Mouse (Mus musculus): Measurements from ENCODE around the gene Yars. TPM values are rescaled to one million over a fixed set of nuclear protein-coding genes. Genes with fewer than 3 reads are reported as not detected.
A peak's percentile ranks its signal among the peaks of the same experiment; 100 is the strongest.

Yars gene
- polyA plus RNA-seq, 1 experiment from 2014 or later, result 108 TPM

- H3K27ac ChIP-seq (replicated peaks), result no peak overlapping the region
- H3K27me3 ChIP-seq, result peaks cover 41% of the 10 kb centered on the region
- H3K4me3 ChIP-seq, result no peak overlapping the region
- 0 out of 2 replicates have a peak overlapping the region, but pooled peaks have one; percentile 15 for H3K9ac ChIP-seq (replicated peaks)
- ATAC-seq (ENCODE audit: low FRiP score, low read depth), result no peak
- peaks cover 32% of the 10 kb centered on the region for H3K4me1 ChIP-seq
- 67% methylated on average over 31 of the region's 31 CpGs for WGBS
- H3K36me3 ChIP-seq, result peaks cover 57% of the 10 kb centered on the region
- no peak overlapping the region for H3K4me2 ChIP-seq (replicated peaks)
- H3K9me3 ChIP-seq, result no peaks in the 10 kb centered on the region
Observed at GRCm38 (mm10) chr4:129222019-129222925, 32.7 kb downstream of the Yars start.

DNA sequence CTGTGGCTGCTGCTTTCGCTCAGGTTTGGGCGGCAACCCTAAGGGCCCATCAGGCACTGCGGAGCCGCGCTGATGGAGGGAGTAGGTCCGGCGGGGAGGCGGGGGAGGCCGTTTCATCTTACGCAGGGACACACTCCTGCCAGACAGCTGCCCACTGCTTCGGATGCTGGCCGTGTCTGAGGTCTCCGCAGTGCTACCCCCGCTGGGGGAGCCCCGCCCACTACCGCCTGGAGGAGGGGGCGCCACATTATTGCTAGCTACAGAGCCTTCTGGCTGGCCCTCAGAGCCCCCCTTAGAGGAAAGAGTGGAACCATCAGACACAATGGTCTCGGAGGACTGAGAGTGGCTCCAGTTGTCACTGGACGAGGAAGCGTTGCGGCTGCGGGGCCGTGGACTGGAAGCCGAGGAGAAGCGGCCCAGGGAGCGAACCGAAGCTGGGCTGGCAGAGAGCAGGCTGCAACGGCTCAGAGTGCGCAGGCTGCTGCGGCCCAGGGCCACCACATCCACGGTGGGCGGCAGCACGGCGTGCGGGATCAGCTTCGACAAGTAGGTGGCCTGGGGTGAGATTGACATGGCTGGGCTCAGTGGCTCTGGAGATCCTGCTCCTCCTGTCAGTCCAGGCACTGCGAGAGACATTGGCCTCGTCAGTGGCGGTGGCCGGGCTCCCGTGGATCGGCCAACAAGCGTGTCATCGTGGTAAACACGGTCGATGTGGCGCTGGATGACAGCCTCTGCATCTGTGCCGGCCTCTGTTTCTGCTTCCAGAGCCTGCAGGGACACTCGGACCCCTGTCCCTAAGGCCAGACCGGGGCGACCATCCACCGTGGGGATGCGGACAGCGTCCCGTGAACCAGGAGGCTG, 34.1 kb downstream of the Yars start:
- peak overlapping the region; percentile 28 for H3K4me3 ChIP-seq
- peak overlapping the region; percentile 70 for H3K27ac ChIP-seq (replicated peaks)
- ATAC-seq (ENCODE audit: low FRiP score, low read depth), result peak; percentile 61
- WGBS, result 19% methylated on average over 55 of the region's 55 CpGs
- peak overlapping the region; percentile 57 for H3K4me2 ChIP-seq (replicated peaks)
- peaks cover 43% of the 10 kb centered on the region for H3K36me3 ChIP-seq
- H3K4me1 ChIP-seq, result peaks cover 43% of the 10 kb centered on the region
- H3K27me3 ChIP-seq, result peaks cover 41% of the 10 kb centered on the region
- H3K9me3 ChIP-seq, result no peaks in the 10 kb centered on the region
- H3K9ac ChIP-seq (replicated peaks), result peak overlapping the region; percentile 55

DNA sequence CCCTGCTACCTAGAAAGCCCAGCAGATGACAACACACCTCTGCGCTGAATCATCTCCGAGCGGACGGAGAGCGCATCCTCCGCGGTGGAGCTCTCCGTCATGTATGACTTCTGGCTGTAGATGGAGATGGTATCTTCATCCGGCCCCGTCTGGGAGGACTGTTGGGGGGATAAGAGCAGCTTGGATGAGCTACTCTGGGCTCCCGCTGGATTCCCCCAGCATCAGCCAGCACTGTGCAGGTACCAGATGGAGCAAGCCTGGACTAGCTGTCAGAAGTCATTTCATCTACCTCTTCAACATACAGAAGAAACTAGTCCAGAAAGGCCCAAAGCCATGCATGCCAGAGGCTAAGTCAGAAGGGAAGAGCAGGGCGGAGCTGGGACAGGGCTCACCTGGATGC, 35.8 kb downstream of the Yars start:
- Histone ChIP-seq H3K4me1 (peaks cover 43% of the 10 kb centered on the region), H3K4me3 (no peak overlapping the region), H3K27me3 (peaks cover 46% of the 10 kb centered on the region), H3K27ac (replicated peaks) (no peak overlapping the region), H3K9me3 (no peaks in the 10 kb centered on the region), H3K9ac (replicated peaks) (no peak overlapping the region), H3K4me2 (replicated peaks) (0 out of 2 replicates have a peak overlapping the region, but pooled peaks have one; percentile 56), H3K36me3 (peaks cover 28% of the 10 kb centered on the region)
- no peak for ATAC-seq (ENCODE audit: low FRiP score, low read depth)
- WGBS, result 95% methylated on average over 12 of the region's 12 CpGs

GRCm38 (mm10) chr4:129226441-129226963, 36.9 kb downstream of the Yars start:
- peak overlapping the region; percentile 56; the same call in 1 of the 2 replicates for H3K27ac ChIP-seq (replicated peaks)
- no peak for ATAC-seq (ENCODE audit: low FRiP score, low read depth)
- WGBS, result 31% methylated on average over 5 of the region's 5 CpGs
- H3K36me3 ChIP-seq, result peaks cover 16% of the 10 kb centered on the region; the same call in 1 of the 2 replicates
- H3K4me3 ChIP-seq, result peak overlapping the region; percentile 48
- peak overlapping the region; percentile 56 for H3K4me2 ChIP-seq (replicated peaks)
- peak overlapping the region; percentile 65 for H3K9ac ChIP-seq (replicated peaks)
- H3K27me3 ChIP-seq, result peaks cover 46% of the 10 kb centered on the region
- H3K4me1 ChIP-seq, result peaks cover 47% of the 10 kb centered on the region
- H3K9me3 ChIP-seq, result no peaks in the 10 kb centered on the region

DNA sequence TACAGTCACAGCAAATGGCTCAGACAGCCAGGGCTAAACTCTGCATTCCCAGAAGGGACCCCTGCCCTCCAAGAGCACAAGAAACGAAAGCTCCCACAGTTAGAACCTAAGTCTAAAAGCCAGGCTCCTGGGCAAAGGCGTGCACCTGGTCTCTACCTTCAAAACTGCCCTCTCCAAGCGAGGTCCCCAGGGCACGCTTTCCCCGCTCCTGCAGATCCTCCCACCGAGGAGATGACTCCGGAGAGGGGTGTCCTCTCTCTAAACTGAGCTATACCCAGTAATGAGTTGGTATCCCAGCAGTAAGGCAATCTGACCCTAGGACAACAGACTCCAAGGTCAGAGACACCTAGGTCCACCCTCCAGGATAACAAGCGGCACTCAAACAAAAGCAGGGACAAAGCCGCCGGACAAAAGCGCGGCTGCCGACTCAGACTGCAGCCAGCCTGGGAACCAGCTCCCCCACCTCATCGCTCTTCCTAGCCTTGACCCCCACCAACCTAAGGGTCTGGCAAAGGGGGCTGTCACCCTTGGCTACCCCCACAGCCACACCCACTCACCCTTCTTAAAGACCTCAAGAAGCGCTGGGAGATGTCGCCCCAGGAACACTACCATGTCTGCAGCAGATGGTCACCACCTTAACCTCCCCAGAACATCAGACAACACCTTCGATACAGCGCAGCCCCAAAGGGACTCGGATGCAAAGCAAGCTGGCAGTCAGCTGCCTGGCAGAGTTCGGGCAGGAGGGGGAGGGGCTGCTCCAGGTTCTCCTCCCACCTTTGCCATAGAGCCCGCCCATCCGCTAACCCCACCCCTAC, 37.8 kb downstream of the Yars start:
- 6% methylated on average over 22 of the region's 22 CpGs for WGBS
- ATAC-seq (ENCODE audit: low FRiP score, low read depth), result no peak
- peaks cover 40% of the 10 kb centered on the region for H3K27me3 ChIP-seq

GRCm38 (mm10) chr4:129227985-129228381, 38.4 kb downstream of the Yars start:
- Histone ChIP-seq H3K9ac (replicated peaks) (peak overlapping the region; percentile 65), H3K27ac (replicated peaks) (no peak overlapping the region), H3K27me3 (peaks cover 34% of the 10 kb centered on the region), H3K36me3 (0 out of 2 replicates have a peak, but pooled peaks cover 3% of the 10 kb centered on the region), H3K4me2 (replicated peaks) (peak overlapping the region; percentile 56), H3K4me3 (peak overlapping the region; percentile 48), H3K9me3 (no peaks in the 10 kb centered on the region), H3K4me1 (peaks cover 51% of the 10 kb centered on the region)
- no peak for ATAC-seq (ENCODE audit: low FRiP score, low read depth)
- 33% methylated on average over 8 of the region's 8 CpGs for WGBS

More for the DNA sequence above, 37.8 kb downstream of the Yars start:
- Histone ChIP-seq H3K4me3 (peak overlapping the region; percentile 48), H3K4me2 (replicated peaks) (peak overlapping the region; percentile 56), H3K36me3 (peaks cover 9% of the 10 kb centered on the region; the same call in 1 of the 2 replicates), H3K4me1 (peaks cover 52% of the 10 kb centered on the region), H3K27ac (replicated peaks) (peak overlapping the region; percentile 56), H3K9me3 (no peaks in the 10 kb centered on the region), H3K9ac (replicated peaks) (peak overlapping the region; percentile 65)

DNA sequence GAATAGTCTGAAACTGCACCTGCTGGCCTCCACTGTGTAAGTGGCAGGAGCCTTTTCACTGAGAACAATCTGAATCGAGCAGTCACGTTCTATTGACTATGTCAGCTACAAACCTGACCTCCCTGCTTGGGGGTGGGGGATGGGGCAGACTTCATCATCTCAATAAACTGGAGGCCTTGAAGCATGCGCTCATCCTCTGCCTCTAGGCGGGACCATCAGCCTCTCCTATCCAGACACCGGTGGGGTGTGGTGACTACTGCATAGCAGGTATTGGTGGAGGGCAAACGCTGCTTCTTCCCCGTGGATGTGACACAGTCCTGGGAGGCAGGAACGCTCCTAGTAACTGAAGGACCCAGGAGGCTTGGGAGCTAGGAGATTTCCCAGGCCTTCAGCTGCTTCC, 41.4 kb downstream of the Yars start:
- ATAC-seq (ENCODE audit: low FRiP score, low read depth), result no peak

DNA sequence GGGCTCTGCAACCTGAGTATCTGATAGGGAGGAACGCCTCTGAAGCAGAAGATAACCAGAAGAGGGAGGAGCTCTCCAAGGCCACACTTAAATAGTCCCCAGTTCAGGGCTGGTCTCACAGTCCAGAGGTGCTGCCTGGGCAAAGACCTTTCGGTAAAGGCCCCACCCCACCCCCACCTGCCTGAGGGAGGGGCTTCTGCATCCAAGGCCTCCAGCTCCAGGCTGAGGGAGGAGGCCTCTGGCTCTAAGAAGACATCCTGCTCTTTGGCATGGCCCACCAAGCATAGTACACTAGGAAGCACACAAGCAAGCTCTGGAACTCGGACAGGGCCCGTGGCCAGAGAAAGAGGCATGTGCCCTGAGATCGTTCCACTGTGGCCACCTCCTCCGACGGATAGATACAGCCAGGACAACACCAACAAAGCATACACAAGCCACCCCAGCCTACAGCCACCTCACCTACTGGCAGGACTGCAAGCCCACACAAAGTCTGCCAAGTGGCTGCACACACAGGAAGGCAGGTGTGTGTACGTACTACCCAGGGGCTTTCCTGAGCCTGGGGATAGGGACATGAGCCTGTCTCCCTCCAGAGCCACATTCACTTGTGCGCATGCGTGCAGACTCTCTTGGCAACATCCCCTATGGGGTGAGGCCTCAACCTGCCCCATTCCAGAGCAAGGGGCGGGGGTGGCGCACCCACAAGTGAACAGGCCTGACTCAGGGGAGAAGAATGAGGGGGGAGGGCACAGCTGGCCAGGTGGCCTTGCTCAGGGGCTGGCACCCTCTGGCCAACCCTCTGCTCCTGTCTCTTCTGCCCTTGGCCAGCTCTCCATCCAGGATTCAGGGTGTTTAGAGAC, 42.3 kb downstream of the Yars start:
- Histone ChIP-seq H3K36me3 (no peaks in the 10 kb centered on the region), H3K27ac (replicated peaks) (no peak overlapping the region), H3K27me3 (peaks cover 5% of the 10 kb centered on the region; the same call in 1 of the 2 replicates), H3K4me1 (peaks cover 25% of the 10 kb centered on the region), H3K9me3 (no peaks in the 10 kb centered on the region), H3K9ac (replicated peaks) (0 out of 2 replicates have a peak overlapping the region, but pooled peaks have one; percentile 15), H3K4me3 (no peak overlapping the region), H3K4me2 (replicated peaks) (no peak overlapping the region)
- ATAC-seq (ENCODE audit: low FRiP score, low read depth), result no peak
- 69% methylated on average over 12 of the region's 12 CpGs for WGBS

More for the DNA sequence above, 41.4 kb downstream of the Yars start:
- no peaks in the 10 kb centered on the region for H3K36me3 ChIP-seq
- 57% methylated on average over 8 of the region's 8 CpGs for WGBS
- H3K4me1 ChIP-seq, result peaks cover 33% of the 10 kb centered on the region
- H3K27me3 ChIP-seq, result peaks cover 7% of the 10 kb centered on the region
- H3K9ac ChIP-seq (replicated peaks), result no peak overlapping the region
- H3K9me3 ChIP-seq, result no peaks in the 10 kb centered on the region
- H3K4me3 ChIP-seq, result no peak overlapping the region
- H3K27ac ChIP-seq (replicated peaks), result no peak overlapping the region
- H3K4me2 ChIP-seq (replicated peaks), result no peak overlapping the region

GRCm38 (mm10) chr4:129232561-129233360, 43.2 kb downstream of the Yars start:
- no peaks in the 10 kb centered on the region for H3K36me3 ChIP-seq
- no peak overlapping the region for H3K4me3 ChIP-seq
- peaks cover 5% of the 10 kb centered on the region; the same call in 1 of the 2 replicates for H3K27me3 ChIP-seq
- no peaks in the 10 kb centered on the region for H3K9me3 ChIP-seq
- 69% methylated on average over 9 of the region's 9 CpGs for WGBS
- no peak overlapping the region for H3K9ac ChIP-seq (replicated peaks)
- ATAC-seq (ENCODE audit: low FRiP score, low read depth), result no peak
- H3K4me1 ChIP-seq, result peaks cover 25% of the 10 kb centered on the region
- no peak overlapping the region for H3K4me2 ChIP-seq (replicated peaks)
- H3K27ac ChIP-seq (replicated peaks), result no peak overlapping the region

GRCm38 (mm10) chr4:129234488-129234887, 44.9 kb downstream of the Yars start:
- H3K27ac ChIP-seq (replicated peaks), result no peak overlapping the region
- no peak overlapping the region for H3K4me2 ChIP-seq (replicated peaks)
- H3K4me3 ChIP-seq, result no peak overlapping the region
- peaks cover 3% of the 10 kb centered on the region; the same call in 1 of the 2 replicates for H3K27me3 ChIP-seq
- no peak for ATAC-seq (ENCODE audit: low FRiP score, low read depth)
- H3K4me1 ChIP-seq, result peaks cover 34% of the 10 kb centered on the region
- WGBS, result 83% methylated on average over 7 of the region's 7 CpGs
- no peak overlapping the region for H3K9ac ChIP-seq (replicated peaks)
- H3K36me3 ChIP-seq, result no peaks in the 10 kb centered on the region
- H3K9me3 ChIP-seq, result no peaks in the 10 kb centered on the region

Measured in midbrain, embryonic 12.5 days (tissue).